Comparison of ENCODE assay signal across 18 mouse cellular contexts in genomic region chr5:30594953-30595560, GRCm38 (mm10). TPM values are rescaled to one million over a fixed set of nuclear protein-coding genes. Genes with fewer than 3 reads are reported as not detected.
DNase-seq lines count a peak whose midpoint lies in the region; ATAC-seq and TF ChIP-seq lines count a peak whose summit lies in the region.
"Had no signal": no experiment of that assay in that cellular context is flagged by ENCODE, and none has a peak within 500 bp of the region (broad histone marks: within the 10 kb centered on the region; RNA-seq: fewer than 3 reads in every experiment).

No protein-coding gene starts in this region.

- TF ChIP-seq CTCF in CH12.LX (conservative IDR thresholded peaks at IDR 0.05 in 1 of 2, IDR thresholded peaks at IDR 0.05 in 1 of 2; ENCODE audit: low read depth in 2 of 2, low read length in 2 of 2) = no peak

- no peak for TF ChIP-seq EP300 in CH12.LX (IDR thresholded peaks at IDR 0.05; ENCODE audit: low read length)

- TF ChIP-seq RAD21 in CH12.LX (IDR thresholded peaks at IDR 0.05; ENCODE audit: low read depth, low read length) = no peak

- intact Hi-C loops in heart, postnatal 14 days (cut with DNase I) = no loop called here

- peaks cover 62% of the 10 kb centered on the region for H3K4me1 ChIP-seq in heart, embryonic 10.5 days
- peaks cover 34% of the 10 kb centered on the region for H3K4me1 ChIP-seq in intestine, embryonic 15.5 days (replicated peaks)
- H3K4me1 ChIP-seq in intestine, embryonic 16.5 days (ENCODE audit: control insufficient read depth, insufficient read depth, low read length) = peaks cover 32% of the 10 kb centered on the region
- H3K4me1 ChIP-seq in CH12.LX (ENCODE audit: control insufficient read depth in 1 of 2, insufficient read depth in 2 of 2) = peaks cover 19 to 53% of the 10 kb centered on the region in 2 experiments
- H3K4me1 ChIP-seq: embryonic facial prominence, embryonic 12.5 days had no signal

- H3K27me3 ChIP-seq in heart, embryonic 10.5 days (ENCODE audit: insufficient read depth, poor library complexity, severe bottlenecking) = peaks cover 7% of the 10 kb centered on the region; the same call in 1 of the 2 replicates
- no peaks in the 10 kb centered on the region for H3K27me3 ChIP-seq in intestine, embryonic 15.5 days (replicated peaks)
- H3K27me3 ChIP-seq in intestine, embryonic 16.5 days (replicated peaks; ENCODE audit: control insufficient read depth, insufficient read depth, low read length) = no peaks in the 10 kb centered on the region
- peaks cover 6% of the 10 kb centered on the region for H3K27me3 ChIP-seq in CH12.LX (replicated peaks)

- H3K4me2 ChIP-seq in intestine, embryonic 15.5 days (replicated peaks) = no peak overlapping the region
- H3K4me2 ChIP-seq in intestine, embryonic 16.5 days (ENCODE audit: low read depth, low read length) = no peak overlapping the region
- H3K4me2 ChIP-seq in CH12.LX (ENCODE audit: insufficient read depth, low read depth, poor library complexity, severe bottlenecking) = peak overlapping the region; percentile 79; the same call in 1 of the 2 replicates
- H3K4me2 ChIP-seq: embryonic facial prominence, embryonic 12.5 days; hindbrain, embryonic 13.5 days; liver, embryonic 12.5 days; midbrain, embryonic 12.5 days had no signal

- no peaks in the 10 kb centered on the region for H3K9me3 ChIP-seq in heart, embryonic 10.5 days
- H3K9me3 ChIP-seq in intestine, embryonic 15.5 days = no peaks in the 10 kb centered on the region
- H3K9me3 ChIP-seq in intestine, embryonic 16.5 days (ENCODE audit: control insufficient read depth, low read length) = no peaks in the 10 kb centered on the region
- H3K9me3 ChIP-seq in CH12.LX (replicated peaks; ENCODE audit: low read length) = no peaks in the 10 kb centered on the region
- H3K9me3 ChIP-seq: embryonic facial prominence, embryonic 12.5 days; hindbrain, embryonic 13.5 days; liver, embryonic 12.5 days; midbrain, embryonic 12.5 days had no signal

- H3K4me3 ChIP-seq in heart, embryonic 10.5 days = no peak overlapping the region
- H3K4me3 ChIP-seq in intestine, embryonic 15.5 days (replicated peaks) = no peak overlapping the region
- H3K4me3 ChIP-seq in intestine, embryonic 16.5 days (ENCODE audit: low read length) = no peak overlapping the region
- H3K4me3 ChIP-seq in CH12.LX (replicated peaks in 1 of 3; ENCODE audit: low read depth in 2 of 3, low read length in 2 of 3, poor library complexity in 1 of 3) = peak overlapping the region in 1 of 3 experiments; percentile 10
- H3K4me3 ChIP-seq: embryonic facial prominence, embryonic 12.5 days; hindbrain, embryonic 13.5 days; liver, embryonic 12.5 days; midbrain, embryonic 12.5 days had no signal

- in situ Hi-C loops in CH12.LX (cut with MboI; ENCODE audit: low pct_ligation_motif_present, low pct_unique_long_range_greater_than_20kb, low sequenced_read_pairs) = no loop called here

- dilution Hi-C loops in CH12.LX (cut with MboI; ENCODE audit: extremely low pct_ligation_motif_present, extremely low pct_unique_long_range_greater_than_20kb, low sequenced_read_pairs) = no loop called here

- DNase-seq in heart, embryonic 10.5 days (ENCODE audit: low spot score) = no peak
- DNase-seq in heart, postnatal 14 days = no peak
- DNase-seq in 3T3-L1 (ENCODE audit: low read depth, low spot score) (peak; percentile 33), CH12.LX (ENCODE audit: extremely low read depth) (peak; percentile 44)
- no peak for DNase-seq in urinary bladder, postnatal 14 days (ENCODE audit: low spot score)
- DNase-seq: cerebellum, postnatal 14 days; gastrocnemius, postnatal 14 days; kidney, adult 11 months had no signal

- H3K9ac ChIP-seq in intestine, embryonic 15.5 days = no peak overlapping the region
- no peak overlapping the region for H3K9ac ChIP-seq in intestine, embryonic 16.5 days (ENCODE audit: low read depth, low read length)
- no peak overlapping the region for H3K9ac ChIP-seq in CH12.LX (ENCODE audit: insufficient read depth, low read depth)
- H3K9ac ChIP-seq: embryonic facial prominence, embryonic 12.5 days; liver, embryonic 12.5 days; midbrain, embryonic 12.5 days had no signal

- WGBS in heart, embryonic 10.5 days = 29% methylated on average over 6 of the region's 6 CpGs
- 56% methylated on average over 6 of the region's 6 CpGs for WGBS in intestine, embryonic 15.5 days
- 55% methylated on average over 6 of the region's 6 CpGs for WGBS in intestine, embryonic 16.5 days

- H3K79me2 ChIP-seq in CH12.LX (replicated peaks; ENCODE audit: control insufficient read depth, extremely low read depth, insufficient read depth, poor library complexity, severe bottlenecking) = no peaks in the 10 kb centered on the region

- H3K27ac ChIP-seq in heart, embryonic 10.5 days = peak overlapping the region; percentile 84
- 0 out of 2 replicates have a peak overlapping the region, but pooled peaks have one; percentile 0 for H3K27ac ChIP-seq in intestine, embryonic 15.5 days
- H3K27ac ChIP-seq in intestine, embryonic 16.5 days (ENCODE audit: low read length) = no peak overlapping the region
- peak overlapping the region; percentile 87 for H3K27ac ChIP-seq in CH12.LX (ENCODE audit: insufficient read depth, low read depth)
- H3K27ac ChIP-seq: embryonic facial prominence, embryonic 12.5 days; hindbrain, embryonic 13.5 days; liver, embryonic 12.5 days; midbrain, embryonic 12.5 days had no signal

- H3K36me3 ChIP-seq in heart, embryonic 10.5 days = peaks cover 10% of the 10 kb centered on the region
- H3K36me3 ChIP-seq in intestine, embryonic 15.5 days = no peaks in the 10 kb centered on the region
- no peaks in the 10 kb centered on the region for H3K36me3 ChIP-seq in intestine, embryonic 16.5 days (ENCODE audit: control insufficient read depth, insufficient read depth, low read length)
- H3K36me3 ChIP-seq in CH12.LX (replicated peaks in 1 of 2; ENCODE audit: control insufficient read depth in 1 of 2, insufficient read depth in 1 of 2, low read length in 1 of 2) = no peaks in the 10 kb centered on the region
- H3K36me3 ChIP-seq: embryonic facial prominence, embryonic 12.5 days; hindbrain, embryonic 13.5 days; liver, embryonic 12.5 days; midbrain, embryonic 12.5 days had no signal

- TF ChIP-seq POLR2A in CH12.LX (IDR thresholded peaks at IDR 0.05; ENCODE audit: low read depth, low read length) = no peak

- no peak for ATAC-seq in intestine, embryonic 15.5 days
- no peak for ATAC-seq in intestine, embryonic 16.5 days
- ATAC-seq: activated CD4-positive, CD25-positive, alpha-beta regulatory T cell, adult 4 months; liver, embryonic 12.5 days had no signal

TF ChIP-seq in CH12.LX, 34 proteins besides CTCF, POLR2A, EP300 and RAD21 (continues in another document):
- TF ChIP-seq NRF1 (IDR thresholded peaks at IDR 0.05; ENCODE audit: low read depth, low read length) (no peak), GABPA (IDR thresholded peaks at IDR 0.05; ENCODE audit: insufficient replicate concordance, low read depth, low read length) (no peak), PAX5 (IDR thresholded peaks at IDR 0.05; ENCODE audit: low read length) (no peak), JUN (IDR thresholded peaks at IDR 0.05; ENCODE audit: insufficient read depth, low read depth, low read length) (no peak), ELF1 (IDR thresholded peaks at IDR 0.05; ENCODE audit: low read depth, low read length) (0 out of 2 replicates have a peak, but pooled peaks have one; percentile 14), TCF12 (IDR thresholded peaks at IDR 0.05; ENCODE audit: low read depth, low read length) (peak; percentile 36; the same call in 1 of the 2 replicates), MEF2A (IDR thresholded peaks at IDR 0.05; ENCODE audit: borderline replicate concordance, low read depth, low read length) (0 out of 2 replicates have a peak, but pooled peaks have one; percentile 28), ZMIZ1 (IDR thresholded peaks at IDR 0.05; ENCODE audit: low read depth, low read length) (no peak), ZKSCAN1 (IDR thresholded peaks at IDR 0.05; ENCODE audit: borderline replicate concordance, low read depth, low read length) (no peak), ETS1 (conservative IDR thresholded peaks at IDR 0.05; ENCODE audit: low read depth, low read length) (no peak), SMC3 (IDR thresholded peaks at IDR 0.05; ENCODE audit: low read depth, low read length) (no peak), BHLHE40 (IDR thresholded peaks at IDR 0.05; ENCODE audit: low read depth, low read length) (no peak), MAFK (IDR thresholded peaks at IDR 0.05; ENCODE audit: insufficient replicate concordance, low read length) (0 out of 2 replicates have a peak, but pooled peaks have one; percentile 7), ZNF384 (IDR thresholded peaks at IDR 0.05; ENCODE audit: low read depth, low read length) (no peak), CHD1 (IDR thresholded peaks at IDR 0.05; ENCODE audit: low read depth, low read length) (no peak), MAZ (IDR thresholded peaks at IDR 0.05; ENCODE audit: low read depth, low read length) (no peak)

RNA-seq across cellular contexts. Expression of gene Kcnk3, which starts 7.1 kb away (rescaled TPM):
- 17.0 and 34.2 TPM in 2 replicates for polyA plus RNA-seq in heart, embryonic 10.5 days (2016; fragmentation: Nextera tagmentation; extraction: Ambion mirVana)
- 100 to 1,000 TPM; 181 to 186 TPM for total RNA-seq in heart, postnatal 14 days (2021)
- polyA plus RNA-seq in intestine, embryonic 15.5 days (2015; fragmentation: Nextera tagmentation; extraction: Ambion mirVana) = 24.4 and 24.9 TPM in 2 replicates
- 8.7 and 12.2 TPM in 2 replicates for polyA plus RNA-seq in intestine, embryonic 16.5 days (2015; fragmentation: Nextera tagmentation; extraction: Ambion mirVana)
- total RNA-seq in CH12.LX (2012; rRNA removed) = not detected in 2 replicates
- not detected in 2 replicates for total RNA-seq in CH12.LX (2014; rRNA removed)
- not detected in 2 replicates for polyA plus RNA-seq in CH12.LX (2012; ENCODE audit: insufficient read length, low read depth)
- polyA plus RNA-seq: activated CD4-positive, CD25-positive, alpha-beta regulatory T cell, adult 4 months had no signal

RNA-seq across cellular contexts. Expression of gene Cib4, which starts 49.4 kb away (rescaled TPM):
- not detected in 2 replicates for polyA plus RNA-seq in heart, embryonic 10.5 days (2016; fragmentation: Nextera tagmentation; extraction: Ambion mirVana)
- not detected for total RNA-seq in heart, postnatal 14 days (2021)
- not detected in 2 replicates for polyA plus RNA-seq in intestine, embryonic 15.5 days (2015; fragmentation: Nextera tagmentation; extraction: Ambion mirVana)
- not detected in 2 replicates for polyA plus RNA-seq in intestine, embryonic 16.5 days (2015; fragmentation: Nextera tagmentation; extraction: Ambion mirVana)
- total RNA-seq in CH12.LX (2012; rRNA removed) (not detected in 2 replicates), CH12.LX (2014; rRNA removed) (not detected in 2 replicates)
- polyA plus RNA-seq in CH12.LX (2012; ENCODE audit: insufficient read length, low read depth) = not detected in 2 replicates
- total RNA-seq: gastrocnemius, postnatal 14 days; layer of hippocampus, postnatal 25 days; left cerebral cortex, postnatal 25 days had no signal
- polyA plus RNA-seq: activated CD4-positive, CD25-positive, alpha-beta regulatory T cell, adult 4 months; embryonic facial prominence, embryonic 12.5 days; hindbrain, embryonic 13.5 days; liver, embryonic 12.5 days; midbrain, embryonic 12.5 days; stomach, embryonic 14.5 days had no signal

RNA-seq across cellular contexts. Expression of gene Slc35f6, which starts 52.7 kb away (rescaled TPM):
- polyA plus RNA-seq in heart, embryonic 10.5 days (2016; fragmentation: Nextera tagmentation; extraction: Ambion mirVana) = 25.5 and 28.4 TPM in 2 replicates
- 10 to 100 TPM; 37.4 to 39.9 TPM for total RNA-seq in heart, postnatal 14 days (2021)
- polyA plus RNA-seq in intestine, embryonic 15.5 days (2015; fragmentation: Nextera tagmentation; extraction: Ambion mirVana) = 36.8 and 40.4 TPM in 2 replicates
- polyA plus RNA-seq in intestine, embryonic 16.5 days (2015; fragmentation: Nextera tagmentation; extraction: Ambion mirVana) = 50.2 and 56.3 TPM in 2 replicates
- total RNA-seq in CH12.LX (2012; rRNA removed) = 8.9 and 10.5 TPM in 2 replicates
- total RNA-seq in CH12.LX (2014; rRNA removed) = 8.0 and 9.5 TPM in 2 replicates
- 9.0 and 9.4 TPM in 2 replicates for polyA plus RNA-seq in CH12.LX (2012; ENCODE audit: insufficient read length, low read depth)

Comparison
In these comparisons a context has a peak if more than half of its experiments do, and no peak if none do; other contexts are left out.
1. DNase-seq: peak in 3T3-L1 (single experiment) and CH12.LX (single experiment); none in heart, embryonic 10.5 days (single experiment), heart, postnatal 14 days (0 of 2) and urinary bladder, postnatal 14 days (single experiment).